Mouse (Mus musculus) lung, postnatal 14 days (tissue): ENCODE data around the gene Gm3012.
"Not testable (repeated sequence)": the region's sequence is repeated elsewhere in the genome, so short reads cannot be mapped to it uniquely, and the experiment has no call there.

Experiments
- DNase-seq: peaks from one replicate; pipeline ENCODE4 v3.0.0; 2021

Gene Gm3012

DNA sequence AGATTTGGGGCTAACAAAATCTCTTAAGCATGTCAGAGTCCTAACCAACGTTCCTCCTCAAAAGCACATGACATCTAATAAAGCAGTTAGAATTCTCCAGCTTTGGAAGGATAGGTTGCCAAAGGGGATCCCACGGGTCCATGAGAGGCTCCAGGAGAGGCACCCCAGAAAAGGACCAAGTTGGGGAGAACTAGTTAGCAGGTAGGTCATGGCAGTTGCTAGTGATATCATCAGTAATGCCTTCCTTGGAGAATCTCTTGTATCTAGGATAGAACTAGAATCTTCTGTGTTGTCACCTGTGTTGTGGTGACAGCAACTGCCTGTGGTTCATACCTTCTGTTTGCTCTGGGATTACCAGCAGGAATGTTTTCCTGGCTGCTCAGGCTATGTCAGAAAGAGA lies at the start of gene Gm3012:
Gm3012 (plus strand) TSS at position 301 of the 400 bp plus-strand sequence.
- DNase-seq, result not testable (repeated sequence)

DNA sequence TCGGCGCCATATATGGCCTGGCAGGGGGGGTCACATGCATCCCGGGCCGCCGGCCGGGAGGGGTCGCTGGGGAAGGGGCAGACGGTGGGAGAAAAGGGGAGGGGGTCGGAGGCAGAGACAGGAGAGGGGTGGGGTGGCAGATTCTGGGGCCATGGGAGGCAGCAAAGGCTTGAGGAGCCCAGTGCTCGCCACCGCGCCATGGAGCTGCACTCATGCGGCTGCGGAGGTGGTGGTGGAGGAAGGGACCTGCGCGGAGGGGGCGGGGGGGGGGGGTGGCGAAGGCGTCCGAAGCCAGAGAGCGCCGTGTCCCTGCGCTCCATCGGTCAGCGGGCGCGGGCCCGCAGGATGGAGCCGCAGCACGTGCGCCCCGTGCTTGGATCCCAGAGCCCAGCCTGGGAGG lies 17.4 kb downstream of the Gm3012 start, which contains the start of gene Gm3020:
Gm3020 (plus strand) TSS at position 301 of the 400 bp plus-strand sequence.
- DNase-seq, result not testable (repeated sequence)

DNA sequence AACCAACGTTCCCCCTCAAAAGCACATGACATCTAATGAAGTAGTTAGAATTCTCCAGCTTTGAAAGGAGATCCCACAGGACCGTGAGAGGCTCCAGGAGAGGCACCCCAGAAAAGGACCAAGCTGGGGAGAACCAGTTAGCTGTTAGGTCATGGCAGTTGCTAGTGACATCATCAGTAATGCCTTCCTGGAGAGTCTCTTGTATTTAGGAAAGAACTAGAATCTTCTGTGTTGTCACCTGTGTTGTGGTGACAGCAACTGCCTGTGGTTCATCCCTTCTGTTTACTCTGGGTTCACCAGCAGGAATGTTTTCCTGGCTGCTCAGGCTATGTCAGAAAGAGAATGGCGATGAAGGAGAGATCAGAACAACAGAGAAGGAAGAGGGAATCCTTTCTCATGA lies 54.2 kb downstream of the Gm3012 start, which contains the start of gene Gm3043:
Gm3043 (plus strand) TSS at position 301 of the 400 bp plus-strand sequence.
- DNase-seq, result not testable (repeated sequence)
